Mouse (Mus musculus) natural killer cell, adult 2 months (primary cell): ENCODE results near the gene Apobec3.

Experiments
- DNase-seq, 2 experiments: peaks; one replicate each; pipeline ENCODE4 v3.0.0; 2022; ENCODE audit warnings: low spot score in 2 of 2

Apobec3 gene

GRCm38 (mm10) chr15:79891436-79892212 lies at the start of gene Apobec3:
TSS of gene Apobec3 (plus strand) at chr15:79891659.
- DNase-seq, result peak; percentile 80 to 87

GRCm38 (mm10) chr15:79842985-79843384 lies 48.5 kb upstream of the Apobec3 start:
- no peak for DNase-seq

- no peak for DNase-seq
Observed at GRCm38 (mm10) chr15:79845986-79846385, 45.5 kb upstream of the Apobec3 start.

GRCm38 (mm10) chr15:79847100-79847499 lies 44.4 kb upstream of the Apobec3 start:
- no peak for DNase-seq

GRCm38 (mm10) chr15:79850143-79850542 lies 41.3 kb upstream of the Apobec3 start:
- no peak for DNase-seq

- DNase-seq, result no peak
Observed at GRCm38 (mm10) chr15:79858979-79859378, 32.5 kb upstream of the Apobec3 start.

GRCm38 (mm10) chr15:79859821-79860220 lies 31.6 kb upstream of the Apobec3 start:
- DNase-seq, result no peak

- no peak for DNase-seq
Observed at GRCm38 (mm10) chr15:79867260-79868002, 24.0 kb upstream of the Apobec3 start.

GRCm38 (mm10) chr15:79873545-79873944 lies 17.9 kb upstream of the Apobec3 start:
- DNase-seq, result no peak

- no peak for DNase-seq
Observed at GRCm38 (mm10) chr15:79873995-79874394, 17.5 kb upstream of the Apobec3 start.

GRCm38 (mm10) chr15:79875261-79875995 lies 16.0 kb upstream of the Apobec3 start:
- no peak for DNase-seq

- DNase-seq, result no peak
Observed at GRCm38 (mm10) chr15:79878725-79879136, 12.7 kb upstream of the Apobec3 start.

- DNase-seq, result no peak
Observed at GRCm38 (mm10) chr15:79879319-79879718, 12.1 kb upstream of the Apobec3 start.

- DNase-seq, result no peak
Observed at GRCm38 (mm10) chr15:79880477-79880876, 11.0 kb upstream of the Apobec3 start.

GRCm38 (mm10) chr15:79882623-79883267 lies 8.7 kb upstream of the Apobec3 start:
- DNase-seq, result no peak

- DNase-seq, result peak; percentile 84 to 90
Observed at GRCm38 (mm10) chr15:79883352-79883822, 8.1 kb upstream of the Apobec3 start.

- no peak for DNase-seq
Observed at GRCm38 (mm10) chr15:79884820-79885219, 6.6 kb upstream of the Apobec3 start.

GRCm38 (mm10) chr15:79892213-79892541 lies 718 bp downstream of the Apobec3 start:
- peak; percentile 70 to 75 for DNase-seq

GRCm38 (mm10) chr15:79892995-79893823 lies 1.8 kb downstream of the Apobec3 start:
- peak in 1 of 2 experiments; percentile 28 for DNase-seq

GRCm38 (mm10) chr15:79893824-79894123 lies 2.3 kb downstream of the Apobec3 start:
- no peak for DNase-seq

- no peak for DNase-seq
Observed at GRCm38 (mm10) chr15:79894343-79894742, 2.9 kb downstream of the Apobec3 start.
